Mouse (Mus musculus) limb, embryonic 15.5 days (tissue): ENCODE data around the gene Tspan5. TPM values are rescaled to one million over a fixed set of nuclear protein-coding genes. Genes with fewer than 3 reads are reported as not detected.

Experiments
- ATAC-seq: fragments of 200-750 bp; cut with Nextera tagmentation; 2 replicates; pipeline ENCODE4 v1.8.0; 2017; ENCODE audit warnings: low read depth, moderate TSS enrichment; ENCODE audit not compliant: insufficient number of reproducible peaks, low FRiP score, low TSS enrichment
- H3K27ac ChIP-seq: fragments of 300-500 bp; sonication (generic); 2 replicates; pipeline ENCODE4 v1.5.1; 2015; ENCODE audit warnings: moderate library complexity, mild to moderate bottlenecking, inconsistent platforms
- H3K27me3 ChIP-seq: fragments of 300-500 bp; sonication (generic); 2 replicates; pipeline ENCODE4 v1.6.1; 2015; ENCODE audit warnings: inconsistent platforms
- H3K36me3 ChIP-seq: fragments of 300-500 bp; sonication (generic); 2 replicates; pipeline ENCODE4 v1.6.1; 2015; ENCODE audit warnings: inconsistent platforms
- H3K4me1 ChIP-seq: fragments of 300-500 bp; sonication (generic); 2 replicates; pipeline ENCODE4 v1.6.1; 2015; ENCODE audit warnings: inconsistent platforms
- H3K4me2 ChIP-seq: fragments of 300-500 bp; sonication (generic); 2 replicates; pipeline ENCODE4 v1.6.1; 2015; ENCODE audit warnings: mild to moderate bottlenecking, inconsistent platforms
- H3K4me3 ChIP-seq: fragments of 300-500 bp; sonication (generic); 2 replicates; pipeline ENCODE4 v1.5.1; 2015; ENCODE audit warnings: mild to moderate bottlenecking, inconsistent platforms
- H3K9ac ChIP-seq: fragments of 300-500 bp; sonication (generic); 2 replicates; pipeline ENCODE4 v1.6.1; 2015; ENCODE audit warnings: inconsistent platforms
- H3K9me3 ChIP-seq: fragments of 300-500 bp; sonication (generic); 2 replicates; pipeline ENCODE4 v1.6.1; 2016; ENCODE audit warnings: inconsistent platforms
- WGBS: fragments of 180-500 bp; shearing (Covaris S2); methylation state at CpG from one replicate; pipeline ENCODE4 v1.1.7; 2015; 5-methylcytosine and 5-hydroxymethylcytosine counted together
- polyA plus RNA-seq: library from polyadenylated mRNA; unstranded; fragments of >200 nt; fragmentation: Nextera tagmentation; extraction: Ambion mirVana; gene quantifications from 2 replicates; pipeline ENCODE4 v1.2.1, GENCODE M21; 2015

Gene Tspan5
- polyA plus RNA-seq, 1 experiment from 2014 or later = 44.7 TPM

DNA sequence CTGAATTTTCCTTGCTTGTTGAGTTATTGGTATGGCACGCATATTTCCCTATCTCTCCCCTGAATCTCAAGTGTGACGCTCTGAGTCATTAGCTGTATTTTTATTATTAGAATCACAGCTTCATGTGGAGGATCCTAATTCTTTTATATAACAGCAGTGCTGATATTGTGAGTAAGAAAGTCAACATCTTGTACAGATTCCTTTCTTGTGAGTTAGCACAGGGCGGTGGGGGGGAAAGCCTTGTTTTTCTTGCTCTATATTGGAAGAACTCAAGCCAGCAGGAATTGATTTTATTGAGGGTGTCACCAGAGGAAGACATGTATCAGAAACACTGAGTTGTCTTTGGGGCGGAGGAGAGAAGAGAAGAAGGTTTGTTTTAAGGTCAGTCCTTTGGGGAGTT lies 3.6 kb downstream of the Tspan5 start:
- Histone ChIP-seq H3K9me3 (no peaks in the 10 kb centered on the region), H3K27me3 (no peaks in the 10 kb centered on the region), H3K9ac (no peak overlapping the region), H3K27ac (no peak overlapping the region), H3K4me3 (no peak overlapping the region), H3K36me3 (no peaks in the 10 kb centered on the region), H3K4me1 (peaks cover 24% of the 10 kb centered on the region), H3K4me2 (no peak overlapping the region)
- 79% methylated on average over 4 of the region's 4 CpGs for WGBS
- no peak for ATAC-seq

DNA sequence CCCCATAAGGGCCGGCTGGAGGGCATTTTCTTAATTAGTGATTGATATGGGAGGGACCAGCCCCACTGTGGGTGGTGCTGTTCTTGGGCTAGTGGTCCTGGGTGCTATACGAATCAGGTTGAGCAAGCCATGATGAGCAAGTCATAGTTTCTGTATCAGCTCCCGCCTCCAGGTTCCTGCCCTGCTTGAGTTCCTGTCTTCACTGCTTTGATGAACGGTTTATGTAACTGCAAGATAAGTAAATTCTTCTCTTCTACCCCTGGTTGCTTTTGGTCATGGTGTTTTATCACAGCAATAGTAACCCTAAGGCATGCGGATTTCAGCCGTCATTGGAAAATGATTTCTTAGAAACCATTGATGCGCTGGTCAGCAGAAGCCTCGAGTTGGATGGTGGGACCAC lies 4.6 kb downstream of the Tspan5 start:
- H3K27ac ChIP-seq = no peak overlapping the region
- no peak overlapping the region for H3K4me3 ChIP-seq
- no peaks in the 10 kb centered on the region for H3K36me3 ChIP-seq
- H3K4me2 ChIP-seq = no peak overlapping the region
- H3K9me3 ChIP-seq = no peaks in the 10 kb centered on the region
- peaks cover 23% of the 10 kb centered on the region for H3K4me1 ChIP-seq
- WGBS = 83% methylated on average over 8 of the region's 8 CpGs
- no peak overlapping the region for H3K9ac ChIP-seq
- no peaks in the 10 kb centered on the region for H3K27me3 ChIP-seq
- ATAC-seq = no peak

DNA sequence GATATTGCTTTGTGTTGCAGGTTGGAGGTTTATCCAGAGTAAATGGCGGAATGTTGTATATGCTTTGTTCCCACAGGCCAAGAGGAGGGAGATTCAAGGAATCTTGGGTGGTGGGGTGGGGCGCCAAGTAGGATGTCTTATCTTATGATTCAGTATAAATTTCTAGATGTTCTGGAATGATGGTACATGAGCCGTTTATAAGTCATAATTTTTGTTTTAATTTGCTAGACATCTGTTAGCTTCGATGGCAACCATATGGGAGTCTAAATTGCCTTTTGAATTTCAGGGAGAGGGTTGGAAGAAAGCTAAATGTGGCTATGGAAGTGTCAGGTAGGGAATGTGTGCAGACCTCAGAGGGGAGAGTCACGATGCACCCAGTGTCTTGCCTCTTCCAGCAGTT lies 5.0 kb downstream of the Tspan5 start:
- H3K4me3 ChIP-seq = no peak overlapping the region
- WGBS = 78% methylated on average over 5 of the region's 5 CpGs

DNA sequence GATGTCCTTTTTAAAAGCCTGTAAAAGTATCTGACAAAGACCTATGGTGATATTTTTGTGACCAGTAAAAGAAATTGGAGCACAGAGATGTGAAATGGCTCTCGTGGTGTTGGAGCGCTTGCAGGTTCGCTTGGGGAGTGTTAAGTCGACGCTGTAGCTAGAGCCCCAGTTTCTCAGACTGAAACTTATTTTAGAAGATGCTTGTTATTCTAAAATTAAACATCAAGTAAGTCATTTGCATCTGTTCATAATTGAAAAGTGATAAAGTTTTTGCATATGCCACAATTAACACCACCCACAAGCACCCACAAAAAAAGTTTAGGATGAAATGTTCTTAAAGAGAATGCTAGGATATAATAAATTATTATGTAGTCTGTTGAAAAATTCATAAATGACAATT lies 6.0 kb downstream of the Tspan5 start:
- no peak overlapping the region for H3K27ac ChIP-seq
- no peak overlapping the region for H3K4me2 ChIP-seq
- peaks cover 22% of the 10 kb centered on the region for H3K4me1 ChIP-seq
- no peak overlapping the region for H3K4me3 ChIP-seq
- no peaks in the 10 kb centered on the region for H3K9me3 ChIP-seq
- no peaks in the 10 kb centered on the region for H3K27me3 ChIP-seq
- H3K36me3 ChIP-seq = no peaks in the 10 kb centered on the region
- 86% methylated on average over 5 of the region's 5 CpGs for WGBS
- H3K9ac ChIP-seq = no peak overlapping the region
- ATAC-seq = no peak

More for the DNA sequence above, 5.0 kb downstream of the Tspan5 start:
- Histone ChIP-seq H3K36me3 (no peaks in the 10 kb centered on the region), H3K4me2 (no peak overlapping the region), H3K27me3 (no peaks in the 10 kb centered on the region), H3K9ac (no peak overlapping the region), H3K27ac (no peak overlapping the region), H3K9me3 (no peaks in the 10 kb centered on the region), H3K4me1 (peaks cover 20% of the 10 kb centered on the region)
- ATAC-seq = no peak

DNA sequence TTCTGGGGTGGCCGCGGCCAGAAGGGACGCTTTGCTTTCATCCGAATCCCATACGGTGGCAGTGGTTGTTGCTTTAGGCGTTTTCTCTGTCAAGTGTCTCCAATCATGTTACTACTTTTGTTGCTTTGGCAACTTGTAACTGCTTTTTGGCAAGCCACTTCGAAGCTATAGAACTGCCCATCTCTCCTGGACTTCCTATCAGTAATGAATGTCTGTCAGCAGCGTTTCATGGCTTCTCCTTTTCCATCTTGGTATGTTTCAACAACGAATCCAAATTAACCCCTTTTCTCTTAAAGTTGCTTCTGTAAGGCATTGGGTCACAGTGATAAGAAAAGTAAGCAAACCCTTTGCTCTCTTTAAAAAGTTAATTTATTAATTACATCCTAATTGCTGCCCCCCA lies 7.7 kb downstream of the Tspan5 start:
- ATAC-seq = no peak
- Histone ChIP-seq H3K27me3 (no peaks in the 10 kb centered on the region), H3K4me1 (peaks cover 17% of the 10 kb centered on the region), H3K4me3 (no peak overlapping the region), H3K27ac (no peak overlapping the region), H3K36me3 (no peaks in the 10 kb centered on the region), H3K9me3 (no peaks in the 10 kb centered on the region), H3K9ac (no peak overlapping the region), H3K4me2 (no peak overlapping the region)
- WGBS = 70% methylated on average over 9 of the region's 9 CpGs

DNA sequence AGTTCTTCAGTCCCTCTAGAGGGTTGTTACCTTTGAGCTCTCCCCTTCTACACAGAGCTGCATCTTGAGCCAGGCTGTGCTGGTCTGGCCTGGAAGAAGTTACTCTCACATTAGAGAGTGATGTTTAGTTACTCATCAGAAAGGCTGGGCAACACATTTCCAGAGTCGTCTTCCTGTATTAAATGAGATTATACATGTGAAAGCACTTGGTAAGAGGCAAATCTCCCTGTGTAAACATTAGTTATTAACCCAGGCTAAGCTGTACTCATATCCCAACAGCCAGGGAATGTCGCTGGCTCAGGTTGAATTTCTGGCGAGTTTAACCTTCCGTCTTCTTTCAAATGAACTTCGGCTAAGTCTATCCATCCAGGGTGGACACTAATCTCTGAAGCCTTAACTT lies 9.3 kb downstream of the Tspan5 start:
- H3K4me1 ChIP-seq = peaks cover 10% of the 10 kb centered on the region
- ATAC-seq = no peak
- no peak overlapping the region for H3K27ac ChIP-seq
- H3K4me3 ChIP-seq = no peak overlapping the region
- H3K4me2 ChIP-seq = no peak overlapping the region
- WGBS = 80% methylated on average over 5 of the region's 5 CpGs
- no peak overlapping the region for H3K9ac ChIP-seq
- no peaks in the 10 kb centered on the region for H3K36me3 ChIP-seq
- no peaks in the 10 kb centered on the region for H3K27me3 ChIP-seq
- no peaks in the 10 kb centered on the region for H3K9me3 ChIP-seq

DNA sequence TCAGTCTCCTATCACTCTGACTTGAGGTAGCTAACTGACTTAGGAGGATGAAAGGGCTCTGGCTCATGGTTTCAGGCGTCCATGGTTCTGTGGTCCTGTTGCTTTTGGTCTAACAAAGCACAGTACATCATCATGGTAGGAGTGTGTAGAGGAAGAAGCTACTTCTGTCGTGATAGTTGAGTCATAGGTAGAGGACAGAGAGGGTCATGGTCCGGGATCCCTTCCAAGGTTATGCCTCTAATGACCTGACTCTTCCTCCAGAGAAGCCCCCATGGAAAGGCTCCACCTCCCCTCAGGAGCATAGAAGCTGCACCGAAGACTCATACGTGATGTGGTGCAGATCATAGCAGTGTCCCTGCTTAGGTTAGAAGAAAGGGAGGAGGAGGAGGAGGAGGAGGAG lies 10.1 kb downstream of the Tspan5 start:
- Histone ChIP-seq H3K4me1 (peaks cover 10% of the 10 kb centered on the region), H3K4me2 (no peak overlapping the region), H3K36me3 (no peaks in the 10 kb centered on the region), H3K9me3 (no peaks in the 10 kb centered on the region), H3K4me3 (no peak overlapping the region), H3K9ac (no peak overlapping the region), H3K27ac (no peak overlapping the region), H3K27me3 (no peaks in the 10 kb centered on the region)
- no peak for ATAC-seq
- 80% methylated on average over 5 of the region's 5 CpGs for WGBS

DNA sequence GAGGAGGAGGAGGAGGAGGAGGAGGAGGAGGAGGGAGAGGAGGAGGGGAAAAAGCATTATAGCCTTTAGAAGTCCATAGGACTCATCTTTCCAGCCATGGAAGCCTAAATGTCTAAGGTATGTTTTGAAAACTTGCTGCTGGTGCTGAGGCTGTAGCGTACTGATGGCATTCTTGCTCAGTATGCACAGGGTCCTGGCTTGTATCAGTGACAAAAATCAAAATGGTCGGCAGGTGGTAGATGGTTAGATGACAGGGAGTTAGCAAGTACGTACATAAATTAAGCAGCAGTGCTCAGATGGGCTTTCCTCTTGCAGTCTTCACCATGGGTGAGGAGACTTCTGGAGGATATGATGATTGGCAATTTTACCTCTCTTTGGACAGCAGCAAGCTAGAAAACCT lies 10.8 kb downstream of the Tspan5 start:
- Histone ChIP-seq H3K36me3 (no peaks in the 10 kb centered on the region), H3K27me3 (no peaks in the 10 kb centered on the region), H3K9ac (no peak overlapping the region), H3K27ac (no peak overlapping the region), H3K4me2 (no peak overlapping the region), H3K4me1 (peaks cover 10% of the 10 kb centered on the region), H3K4me3 (no peak overlapping the region), H3K9me3 (no peaks in the 10 kb centered on the region)
- WGBS = 48% methylated on average over 3 of the region's 3 CpGs
- ATAC-seq = no peak

DNA sequence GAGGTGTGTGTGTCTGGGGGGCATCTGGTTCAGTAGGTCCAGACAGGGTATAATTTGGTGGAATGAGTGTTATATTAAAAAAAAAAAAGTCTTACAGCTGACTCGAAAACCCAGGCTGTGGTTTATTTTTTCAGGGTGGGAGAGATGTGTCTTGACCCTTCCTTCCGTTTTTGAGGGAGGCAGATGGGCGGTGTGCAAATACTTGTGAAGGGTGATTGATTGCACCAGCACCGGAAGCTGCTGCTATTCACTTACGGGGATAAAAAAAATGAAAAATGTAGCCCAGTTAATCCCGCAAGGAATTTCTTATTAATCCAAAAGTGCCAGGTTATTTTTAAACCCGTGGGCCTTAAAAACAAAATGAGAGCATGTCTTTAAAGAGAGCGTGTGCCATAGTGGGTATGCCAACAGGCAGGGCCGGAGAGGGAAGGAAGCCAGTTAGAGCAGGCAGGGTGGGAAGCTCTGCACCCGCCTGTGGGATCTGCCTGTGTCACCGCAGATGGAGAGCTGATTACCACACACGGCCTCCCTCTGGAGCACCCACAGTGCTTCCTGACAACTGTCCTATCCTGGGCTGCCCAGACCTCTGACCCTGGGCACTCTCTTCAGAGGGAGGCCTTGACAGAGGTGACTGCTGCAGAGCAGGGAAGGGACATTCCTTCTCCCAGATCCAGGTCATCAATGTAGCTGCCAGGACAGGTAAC lies 11.3 kb downstream of the Tspan5 start:
- no peak for ATAC-seq
- Histone ChIP-seq H3K4me3 (no peak overlapping the region), H3K9ac (no peak overlapping the region), H3K4me1 (peaks cover 10% of the 10 kb centered on the region), H3K9me3 (no peaks in the 10 kb centered on the region), H3K27me3 (no peaks in the 10 kb centered on the region), H3K4me2 (no peak overlapping the region), H3K36me3 (no peaks in the 10 kb centered on the region), H3K27ac (no peak overlapping the region)
- WGBS = 16% methylated on average over 12 of the region's 12 CpGs

DNA sequence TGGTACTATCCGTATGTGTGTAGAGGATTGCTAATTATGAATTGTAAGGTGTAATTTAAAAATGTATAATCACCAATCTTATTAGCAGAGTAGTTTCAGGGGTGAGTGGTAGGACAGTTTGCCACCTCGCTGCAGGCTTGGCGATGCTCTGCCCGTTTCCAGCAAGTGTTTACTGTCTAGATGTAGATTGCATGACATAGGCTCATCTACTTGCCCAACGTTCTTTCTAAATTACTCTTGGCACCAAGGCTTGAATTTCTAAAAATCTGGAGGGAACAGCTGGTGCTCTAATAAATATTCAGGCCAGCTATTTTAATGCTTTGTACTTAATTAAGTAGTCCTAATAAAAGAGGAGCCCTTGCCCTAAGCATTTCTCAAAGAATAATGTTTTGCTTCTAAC lies 12.3 kb downstream of the Tspan5 start:
- H3K27ac ChIP-seq = no peak overlapping the region
- 51% methylated on average over 5 of the region's 5 CpGs for WGBS
- no peak overlapping the region for H3K4me3 ChIP-seq
- H3K9me3 ChIP-seq = no peaks in the 10 kb centered on the region
- no peak for ATAC-seq
- H3K9ac ChIP-seq = no peak overlapping the region
- no peak overlapping the region for H3K4me2 ChIP-seq
- H3K4me1 ChIP-seq = peaks cover 10% of the 10 kb centered on the region
- no peaks in the 10 kb centered on the region for H3K36me3 ChIP-seq
- no peaks in the 10 kb centered on the region for H3K27me3 ChIP-seq

DNA sequence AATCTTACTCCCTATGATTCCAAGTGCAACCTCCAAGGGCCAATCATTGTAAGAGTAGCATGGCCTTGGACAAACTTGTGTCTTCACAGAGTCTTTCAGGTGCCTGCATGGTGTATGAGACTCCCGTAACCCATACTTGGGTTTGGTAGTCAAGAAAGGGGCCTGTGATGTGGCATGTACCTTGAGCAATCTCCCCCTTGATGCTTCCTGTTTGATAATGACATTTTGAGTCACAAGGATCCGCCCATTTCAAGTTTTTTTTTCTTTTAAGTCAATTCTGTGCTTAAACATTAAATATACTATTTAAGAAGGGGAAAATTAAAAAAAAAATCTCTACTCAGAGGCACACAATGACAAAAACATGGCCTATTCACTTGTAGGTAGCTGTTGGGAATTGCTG lies 15.3 kb downstream of the Tspan5 start:
- Histone ChIP-seq H3K9ac (no peak overlapping the region), H3K27me3 (no peaks in the 10 kb centered on the region), H3K4me1 (peaks cover 31% of the 10 kb centered on the region), H3K36me3 (no peaks in the 10 kb centered on the region), H3K9me3 (no peaks in the 10 kb centered on the region), H3K27ac (no peak overlapping the region), H3K4me2 (no peak overlapping the region), H3K4me3 (no peak overlapping the region)
- WGBS = 95% methylated on average over 2 of the region's 2 CpGs
- no peak for ATAC-seq

DNA sequence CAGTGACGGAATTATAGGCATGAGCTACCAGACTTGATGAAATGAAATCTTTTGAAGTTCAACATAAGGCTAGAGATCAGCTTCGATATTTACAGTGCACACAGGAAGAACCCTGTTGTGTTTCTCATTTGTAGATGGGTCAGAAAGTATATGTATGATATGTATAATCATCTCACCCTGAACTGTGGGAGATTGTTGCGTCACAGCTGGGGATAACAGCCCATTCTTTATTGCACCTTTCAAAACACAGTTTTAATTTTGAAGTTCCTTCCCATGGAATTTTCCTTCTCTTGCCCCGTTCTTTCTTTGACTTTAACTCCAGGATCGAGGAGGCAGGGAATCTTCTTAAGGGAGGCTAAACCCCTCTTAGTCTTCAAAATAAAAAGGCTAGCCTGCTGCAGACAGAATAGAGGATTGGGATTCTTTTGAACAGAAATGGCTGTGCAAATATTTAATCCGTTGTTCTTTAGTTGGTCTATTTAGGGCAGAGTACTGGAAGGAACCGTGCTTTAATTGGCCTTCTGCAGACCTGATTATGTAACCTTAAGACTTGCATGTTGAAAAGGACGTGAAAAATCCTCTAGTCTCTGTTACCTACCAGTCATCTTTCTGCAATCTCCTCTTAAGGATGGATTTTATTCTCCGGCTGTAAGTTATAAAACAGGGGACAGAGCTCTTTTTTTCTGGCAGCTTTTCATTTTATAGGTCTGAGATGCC lies 18.1 kb downstream of the Tspan5 start:
- Histone ChIP-seq H3K4me2 (peak overlapping the region; percentile 22; the same call in 1 of the 2 replicates), H3K36me3 (no peaks in the 10 kb centered on the region), H3K9me3 (no peaks in the 10 kb centered on the region), H3K27me3 (no peaks in the 10 kb centered on the region), H3K9ac (no peak overlapping the region; the same call in 1 of the 2 replicates), H3K27ac (peak overlapping the region; percentile 67), H3K4me1 (peaks cover 21% of the 10 kb centered on the region), H3K4me3 (no peak overlapping the region)
- 33% methylated on average over 9 of the region's 9 CpGs for WGBS
- no peak for ATAC-seq
